Mouse (Mus musculus): ENCODE data around the gene 1600014C23Rik. TPM values are rescaled to one million over a fixed set of nuclear protein-coding genes. Genes with fewer than 3 reads are reported as not detected.

The 1600014C23Rik gene
- polyA plus RNA-seq, 1 experiment from 2014 or later: not detected

- Histone ChIP-seq H3K27me3 (ENCODE audit: control insufficient read depth, insufficient read depth, low read length) (no peaks in the 10 kb centered on the region), H3K27ac (replicated peaks) (peak overlapping the region; percentile 90), H3K9ac (ENCODE audit: low read length) (peak overlapping the region; percentile 91), H3K4me1 (replicated peaks; ENCODE audit: control insufficient read depth, insufficient read depth) (peaks cover 4% of the 10 kb centered on the region), H3K4me3 (ENCODE audit: low read depth, low read length) (peak overlapping the region; percentile 93), H3K4me2 (replicated peaks; ENCODE audit: low read depth) (peak overlapping the region; percentile 88), H3K36me3 (ENCODE audit: control insufficient read depth, insufficient read depth, low read length) (no peaks in the 10 kb centered on the region), H3K9me3 (ENCODE audit: control insufficient read depth, low read length) (no peaks in the 10 kb centered on the region)
- ATAC-seq (ENCODE audit: low FRiP score, low TSS enrichment) (peak; percentile 39), DNase-seq (ENCODE audit: low spot score) (peak; percentile 56)
- no peak for TF ChIP-seq CTCF (IDR thresholded peaks at IDR 0.05; ENCODE audit: low read depth)
- TF ChIP-seq EP300 (optimal IDR thresholded peaks at IDR 0.05): no peak
- under 1% methylated on average over 55 of the region's 58 CpGs for WGBS
Measured at GRCm38 (mm10) chr17:45685171-45686092, 48.2 kb downstream of the 1600014C23Rik start.

DNA sequence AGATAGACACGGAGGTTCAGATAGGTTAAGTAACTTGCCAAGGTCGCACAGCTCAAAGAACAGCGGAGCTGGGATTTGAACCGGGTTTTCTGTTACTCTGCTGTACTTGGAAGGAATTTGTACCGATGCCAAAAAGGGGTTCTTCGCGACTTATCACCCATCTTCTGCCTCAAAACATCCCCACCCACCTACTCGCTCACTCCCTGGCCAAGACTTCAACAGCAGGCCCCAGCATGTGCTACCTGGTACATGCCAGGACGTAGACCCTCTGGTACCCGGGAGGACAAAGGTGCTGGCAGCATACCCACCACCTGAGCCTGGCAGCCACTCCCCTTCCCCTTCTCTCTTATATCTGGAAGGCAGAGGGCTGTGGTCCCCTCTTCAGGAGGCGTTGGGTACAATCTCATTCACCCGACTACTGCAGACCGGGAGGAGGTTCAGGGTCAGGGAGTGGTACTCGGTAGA, 48.9 kb downstream of the 1600014C23Rik start:
- peak overlapping the region; percentile 93 for H3K4me3 ChIP-seq (ENCODE audit: low read depth, low read length)
- H3K9me3 ChIP-seq (ENCODE audit: control insufficient read depth, low read length): no peaks in the 10 kb centered on the region
- H3K4me2 ChIP-seq (replicated peaks; ENCODE audit: low read depth): peak overlapping the region; percentile 88
- H3K4me1 ChIP-seq (replicated peaks; ENCODE audit: control insufficient read depth, insufficient read depth): peaks cover 4% of the 10 kb centered on the region
- TF ChIP-seq EP300 (optimal IDR thresholded peaks at IDR 0.05) (no peak), CTCF (IDR thresholded peaks at IDR 0.05; ENCODE audit: low read depth) (no peak)
- no peak for DNase-seq (ENCODE audit: low spot score)
- H3K36me3 ChIP-seq (ENCODE audit: control insufficient read depth, insufficient read depth, low read length): no peaks in the 10 kb centered on the region
- WGBS: 29% methylated on average over 14 of the region's 14 CpGs
- ATAC-seq (ENCODE audit: low FRiP score, low TSS enrichment): no peak; the same call in 1 of the 2 replicates
- H3K9ac ChIP-seq (ENCODE audit: low read length): peak overlapping the region; percentile 91
- no peaks in the 10 kb centered on the region for H3K27me3 ChIP-seq (ENCODE audit: control insufficient read depth, insufficient read depth, low read length)
- peak overlapping the region; percentile 90 for H3K27ac ChIP-seq (replicated peaks)

Other genes with a start within 250 kb of the 1600014C23Rik start
- gene Aars2, start 227.0 kb downstream of the 1600014C23Rik start, polyA plus RNA-seq (2015; fragmentation: Nextera tagmentation; extraction: Ambion mirVana): 5.7 and 6.1 TPM in 2 replicates
- gene Tcte1, start 210.4 kb downstream of the 1600014C23Rik start, polyA plus RNA-seq (2015; fragmentation: Nextera tagmentation; extraction: Ambion mirVana): 0.04 and 0.13 TPM in 2 replicates
- gene Tmem151b, start 184.2 kb downstream of the 1600014C23Rik start, polyA plus RNA-seq (2015; fragmentation: Nextera tagmentation; extraction: Ambion mirVana): 0.41 and 0.63 TPM in 2 replicates
- 1.6 and 2.0 TPM in 2 replicates for gene Nfkbie, start 178.1 kb downstream of the 1600014C23Rik start, polyA plus RNA-seq (2015; fragmentation: Nextera tagmentation; extraction: Ambion mirVana)
- gene Slc35b2, start 170.0 kb downstream of the 1600014C23Rik start, polyA plus RNA-seq (2015; fragmentation: Nextera tagmentation; extraction: Ambion mirVana): 72.7 and 76.8 TPM in 2 replicates
- gene Hsp90ab1, start 160.6 kb downstream of the 1600014C23Rik start, polyA plus RNA-seq (2015; fragmentation: Nextera tagmentation; extraction: Ambion mirVana): 715 and 750 TPM in 2 replicates
- gene Slc29a1, start 134.2 kb downstream of the 1600014C23Rik start, polyA plus RNA-seq (2015; fragmentation: Nextera tagmentation; extraction: Ambion mirVana): 49.4 and 55.3 TPM in 2 replicates
- gene Mymx, start 131.7 kb downstream of the 1600014C23Rik start, polyA plus RNA-seq (2015; fragmentation: Nextera tagmentation; extraction: Ambion mirVana): 1.2 and 1.5 TPM in 2 replicates
- gene Capn11, start 74.5 kb downstream of the 1600014C23Rik start, polyA plus RNA-seq (2015; fragmentation: Nextera tagmentation; extraction: Ambion mirVana): 0.06 TPM in 2 replicates
- gene Mrpl14, start 47.5 kb downstream of the 1600014C23Rik start, polyA plus RNA-seq (2015; fragmentation: Nextera tagmentation; extraction: Ambion mirVana): 163 TPM in 2 replicates
- 40.9 and 45.0 TPM in 2 replicates for gene Tmem63b, start 46.9 kb downstream of the 1600014C23Rik start, polyA plus RNA-seq (2015; fragmentation: Nextera tagmentation; extraction: Ambion mirVana)

Data from stomach, postnatal 0 days (tissue).